Mouse (Mus musculus): Measurements from ENCODE around the gene Gtf2f1. TPM values are rescaled to one million over a fixed set of nuclear protein-coding genes. Genes with fewer than 3 reads are reported as not detected.

Gtf2f1 gene
- polyA plus RNA-seq, 1 experiment from 2014 or later, result 63.2 TPM

GRCm38 (mm10) chr17:56985656-56986055, 25.4 kb downstream of the Gtf2f1 start:
- ATAC-seq (ENCODE audit: low FRiP score), result no peak
- peaks cover 2% of the 10 kb centered on the region; the same call in 1 of the 2 replicates for H3K4me1 ChIP-seq
- WGBS, result 61% methylated on average over 3 of the region's 3 CpGs
- H3K36me3 ChIP-seq, result no peaks in the 10 kb centered on the region
- no peak overlapping the region for H3K27ac ChIP-seq (replicated peaks)
- H3K9ac ChIP-seq (replicated peaks), result no peak overlapping the region
- H3K4me2 ChIP-seq, result no peak overlapping the region
- no peaks in the 10 kb centered on the region for H3K9me3 ChIP-seq (replicated peaks)
- no peak overlapping the region for H3K4me3 ChIP-seq (replicated peaks)
- H3K27me3 ChIP-seq (replicated peaks), result no peaks in the 10 kb centered on the region

- H3K4me1 ChIP-seq, result peaks cover 2% of the 10 kb centered on the region; the same call in 1 of the 2 replicates
- H3K9me3 ChIP-seq (replicated peaks), result no peaks in the 10 kb centered on the region
- H3K27me3 ChIP-seq (replicated peaks), result no peaks in the 10 kb centered on the region
- H3K36me3 ChIP-seq, result no peaks in the 10 kb centered on the region
- no peak for ATAC-seq (ENCODE audit: low FRiP score)
- no peak overlapping the region for H3K4me2 ChIP-seq
- no peak overlapping the region for H3K27ac ChIP-seq (replicated peaks)
- 83% methylated on average over 9 of the region's 9 CpGs for WGBS
- H3K9ac ChIP-seq (replicated peaks), result no peak overlapping the region
- no peak overlapping the region for H3K4me3 ChIP-seq (replicated peaks)
These were observed 26.2 kb downstream of the Gtf2f1 start for GRCm38 (mm10) chr17:56984886-56985285.

- no peak within 1 kb of the TSS for H3K27ac ChIP-seq (replicated peaks)
- 87% methylated on average over 5 of the region's 5 CpGs for WGBS
These were observed 29.1 kb downstream of the Gtf2f1 start, which contains the start of gene Acer1 for GRCm38 (mm10) chr17:56982013-56982412. TSS of gene Acer1 (minus strand) at chr17:56982126.

GRCm38 (mm10) chr17:56981049-56981448, 30.0 kb downstream of the Gtf2f1 start:
- no peak overlapping the region for H3K9ac ChIP-seq (replicated peaks)
- H3K36me3 ChIP-seq, result no peaks in the 10 kb centered on the region
- no peaks in the 10 kb centered on the region for H3K9me3 ChIP-seq (replicated peaks)
- ATAC-seq (ENCODE audit: low FRiP score), result no peak
- H3K4me3 ChIP-seq (replicated peaks), result no peak overlapping the region
- no peaks in the 10 kb centered on the region for H3K4me1 ChIP-seq
- H3K4me2 ChIP-seq, result no peak overlapping the region
- H3K27ac ChIP-seq (replicated peaks), result no peak overlapping the region
- H3K27me3 ChIP-seq (replicated peaks), result no peaks in the 10 kb centered on the region
- WGBS, result 78% methylated on average over 7 of the region's 7 CpGs

More at GRCm38 (mm10) chr17:56982013-56982412, 29.1 kb downstream of the Gtf2f1 start, which contains the start of gene Acer1:
- Histone ChIP-seq H3K4me3 (replicated peaks) (no peak within 1 kb of the TSS), H3K9me3 (replicated peaks) (no peaks in the 10 kb centered on the region), H3K9ac (replicated peaks) (no peak within 1 kb of the TSS), H3K36me3 (no peaks in the 10 kb centered on the region), H3K4me1 (no peaks in the 10 kb centered on the region), H3K4me2 (no peak within 1 kb of the TSS), H3K27me3 (replicated peaks) (no peaks in the 10 kb centered on the region)
- no peak for ATAC-seq (ENCODE audit: low FRiP score)

- Histone ChIP-seq H3K27me3 (replicated peaks) (no peaks in the 10 kb centered on the region), H3K9ac (replicated peaks) (no peak overlapping the region), H3K36me3 (no peaks in the 10 kb centered on the region), H3K4me1 (no peaks in the 10 kb centered on the region), H3K27ac (replicated peaks) (no peak overlapping the region), H3K9me3 (replicated peaks) (no peaks in the 10 kb centered on the region), H3K4me2 (no peak overlapping the region), H3K4me3 (replicated peaks) (no peak overlapping the region)
- WGBS, result 10% methylated on average over 7 of the region's 8 CpGs
- no peak for ATAC-seq (ENCODE audit: low FRiP score)
These were observed 31.6 kb downstream of the Gtf2f1 start for GRCm38 (mm10) chr17:56979524-56979923.

GRCm38 (mm10) chr17:56976531-56977390, 34.3 kb downstream of the Gtf2f1 start:
- Histone ChIP-seq H3K9ac (replicated peaks) (no peak overlapping the region), H3K9me3 (replicated peaks) (no peaks in the 10 kb centered on the region), H3K4me3 (replicated peaks) (no peak overlapping the region), H3K27ac (replicated peaks) (no peak overlapping the region), H3K4me1 (no peaks in the 10 kb centered on the region), H3K4me2 (no peak overlapping the region), H3K36me3 (no peaks in the 10 kb centered on the region), H3K27me3 (replicated peaks) (no peaks in the 10 kb centered on the region)
- WGBS, result 85% methylated on average over 8 of the region's 8 CpGs
- no peak for ATAC-seq (ENCODE audit: low FRiP score)

- no peak for ATAC-seq (ENCODE audit: low FRiP score)
These were observed 35.7 kb downstream of the Gtf2f1 start for GRCm38 (mm10) chr17:56975391-56975790.

GRCm38 (mm10) chr17:56974708-56975240, 36.3 kb downstream of the Gtf2f1 start:
- H3K27ac ChIP-seq (replicated peaks), result no peak overlapping the region
- no peaks in the 10 kb centered on the region for H3K9me3 ChIP-seq (replicated peaks)
- ATAC-seq (ENCODE audit: low FRiP score), result no peak
- H3K36me3 ChIP-seq, result no peaks in the 10 kb centered on the region
- no peaks in the 10 kb centered on the region for H3K27me3 ChIP-seq (replicated peaks)
- no peak overlapping the region for H3K4me2 ChIP-seq
- WGBS, result 82% methylated on average over 5 of the region's 5 CpGs
- no peak overlapping the region for H3K4me3 ChIP-seq (replicated peaks)
- no peak overlapping the region for H3K9ac ChIP-seq (replicated peaks)
- no peaks in the 10 kb centered on the region for H3K4me1 ChIP-seq

More at GRCm38 (mm10) chr17:56975391-56975790, 35.7 kb downstream of the Gtf2f1 start:
- Histone ChIP-seq H3K27ac (replicated peaks) (no peak overlapping the region), H3K4me2 (no peak overlapping the region), H3K9me3 (replicated peaks) (no peaks in the 10 kb centered on the region), H3K36me3 (no peaks in the 10 kb centered on the region), H3K9ac (replicated peaks) (no peak overlapping the region), H3K4me3 (replicated peaks) (no peak overlapping the region), H3K4me1 (no peaks in the 10 kb centered on the region), H3K27me3 (replicated peaks) (no peaks in the 10 kb centered on the region)
- WGBS, result 84% methylated on average over 3 of the region's 3 CpGs

GRCm38 (mm10) chr17:56973956-56974707, 37.0 kb downstream of the Gtf2f1 start:
- Histone ChIP-seq H3K4me2 (no peak overlapping the region), H3K36me3 (no peaks in the 10 kb centered on the region), H3K27me3 (replicated peaks) (no peaks in the 10 kb centered on the region), H3K4me3 (replicated peaks) (no peak overlapping the region), H3K27ac (replicated peaks) (no peak overlapping the region), H3K4me1 (no peaks in the 10 kb centered on the region), H3K9me3 (replicated peaks) (no peaks in the 10 kb centered on the region), H3K9ac (replicated peaks) (no peak overlapping the region)
- WGBS, result 61% methylated on average over 13 of the region's 14 CpGs
- no peak for ATAC-seq (ENCODE audit: low FRiP score)

- H3K27ac ChIP-seq (replicated peaks), result no peak overlapping the region
- H3K27me3 ChIP-seq (replicated peaks), result no peaks in the 10 kb centered on the region
- H3K4me3 ChIP-seq (replicated peaks), result no peak overlapping the region
- H3K9ac ChIP-seq (replicated peaks), result no peak overlapping the region
- no peak for ATAC-seq (ENCODE audit: low FRiP score)
- 73% methylated on average over 5 of the region's 5 CpGs for WGBS
- no peaks in the 10 kb centered on the region for H3K4me1 ChIP-seq
- H3K36me3 ChIP-seq, result no peaks in the 10 kb centered on the region
- no peaks in the 10 kb centered on the region for H3K9me3 ChIP-seq (replicated peaks)
- no peak overlapping the region for H3K4me2 ChIP-seq
These were observed 41.0 kb downstream of the Gtf2f1 start for GRCm38 (mm10) chr17:56970081-56970480.

- no peak overlapping the region for H3K27ac ChIP-seq (replicated peaks)
- no peaks in the 10 kb centered on the region for H3K9me3 ChIP-seq (replicated peaks)
- H3K36me3 ChIP-seq, result no peaks in the 10 kb centered on the region
- no peak for ATAC-seq (ENCODE audit: low FRiP score)
- H3K4me1 ChIP-seq, result no peaks in the 10 kb centered on the region
- H3K9ac ChIP-seq (replicated peaks), result no peak overlapping the region
- H3K27me3 ChIP-seq (replicated peaks), result no peaks in the 10 kb centered on the region
- 65% methylated on average over 3 of the region's 3 CpGs for WGBS
- no peak overlapping the region for H3K4me3 ChIP-seq (replicated peaks)
- no peak overlapping the region for H3K4me2 ChIP-seq
These were observed 41.8 kb downstream of the Gtf2f1 start for GRCm38 (mm10) chr17:56969321-56969720.
